Mouse (Mus musculus) G1E (cell line): ENCODE measurements around the gene Pdss1.

Experiments
- CTCF ChIP-seq: IDR thresholded peaks from 2 replicates; pipeline ENCODE4 v1.5.1; 2012; ENCODE audit warnings: low read depth, low read length, inconsistent platforms, mixed read lengths
- GATA1 ChIP-seq: IDR thresholded peaks from 2 replicates; pipeline ENCODE4 v1.6.1; 2012; ENCODE audit warnings: borderline replicate concordance, low read length, inconsistent platforms, mixed read lengths
- GATA2 ChIP-seq: IDR thresholded peaks from 2 replicates; pipeline ENCODE4 v1.6.1; 2012; ENCODE audit warnings: low read depth, low read length, inconsistent platforms, borderline replicate concordance

GRCm38 (mm10) chr2:22957415-22957814, 62.1 kb downstream of the Pdss1 start:
- no peak for TF ChIP-seq CTCF
- no peak for TF ChIP-seq GATA1
- TF ChIP-seq GATA2 = no peak
